Mouse (Mus musculus) splenic B cell, adult 2 months (primary cell): Measurements from ENCODE around the gene Ddx41.

Experiments used
- DNase-seq: peaks from one replicate; pipeline ENCODE4 v3.0.0-alpha.2; 2011; ENCODE audit warnings: low read depth, low spot score
- H3K27me3 ChIP-seq: 2 replicates; pipeline ENCODE4 v1.6.1; 2012; ENCODE audit warnings: mild to moderate bottlenecking, low read length, moderate library complexity, mixed read lengths; ENCODE audit not compliant: control insufficient read depth, poor library complexity, insufficient read depth, severe bottlenecking
- H3K36me3 ChIP-seq: 2 replicates; pipeline ENCODE4 v1.6.1; 2012; ENCODE audit warnings: mild to moderate bottlenecking, low read length, moderate library complexity, mixed read lengths; ENCODE audit not compliant: control insufficient read depth, poor library complexity, insufficient read depth, severe bottlenecking

Gene Ddx41

DNA sequence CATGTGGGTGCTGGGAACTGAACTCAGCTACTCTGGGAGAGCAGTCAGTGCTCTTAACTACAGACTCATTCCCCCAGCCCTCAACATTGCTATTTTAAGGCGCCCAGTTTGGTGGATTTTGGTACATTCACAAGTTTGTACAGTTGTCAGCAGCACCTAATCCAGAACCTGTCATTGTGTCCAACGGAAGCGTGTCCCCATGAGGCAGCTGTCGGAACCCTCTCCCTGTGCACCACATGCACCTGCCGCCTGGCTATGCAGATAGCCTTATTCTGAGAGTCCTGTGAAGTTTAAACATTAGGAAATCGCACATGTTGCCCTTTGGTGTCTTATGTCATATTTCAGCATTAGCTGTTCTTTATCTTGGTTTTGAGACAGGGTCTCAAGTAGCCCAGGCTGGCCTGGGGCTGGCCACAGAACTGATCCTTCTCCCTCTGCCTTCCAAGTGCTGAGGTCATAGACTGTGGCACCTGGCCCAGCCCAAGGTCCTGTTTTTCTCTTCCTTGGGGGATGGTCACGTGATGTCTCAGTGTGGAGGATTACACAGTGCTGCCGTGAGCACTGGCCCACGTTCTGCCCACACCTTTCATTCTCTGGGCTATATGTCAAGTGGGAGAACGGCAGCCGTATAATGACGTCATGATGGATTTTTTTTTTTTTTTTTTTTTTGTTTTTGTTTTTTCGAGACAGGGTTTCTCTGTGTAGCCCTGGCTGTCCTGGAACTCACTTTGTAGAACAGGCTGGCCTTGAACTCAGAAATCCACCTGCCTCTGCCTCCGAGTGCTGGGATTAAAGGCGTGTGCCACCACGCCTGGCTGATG, 10.5 kb downstream of the Ddx41 start:
- Histone ChIP-seq H3K36me3 (peaks cover 29% of the 10 kb centered on the region), H3K27me3 (no peaks in the 10 kb centered on the region)
- DNase-seq, result peak; percentile 76

DNA sequence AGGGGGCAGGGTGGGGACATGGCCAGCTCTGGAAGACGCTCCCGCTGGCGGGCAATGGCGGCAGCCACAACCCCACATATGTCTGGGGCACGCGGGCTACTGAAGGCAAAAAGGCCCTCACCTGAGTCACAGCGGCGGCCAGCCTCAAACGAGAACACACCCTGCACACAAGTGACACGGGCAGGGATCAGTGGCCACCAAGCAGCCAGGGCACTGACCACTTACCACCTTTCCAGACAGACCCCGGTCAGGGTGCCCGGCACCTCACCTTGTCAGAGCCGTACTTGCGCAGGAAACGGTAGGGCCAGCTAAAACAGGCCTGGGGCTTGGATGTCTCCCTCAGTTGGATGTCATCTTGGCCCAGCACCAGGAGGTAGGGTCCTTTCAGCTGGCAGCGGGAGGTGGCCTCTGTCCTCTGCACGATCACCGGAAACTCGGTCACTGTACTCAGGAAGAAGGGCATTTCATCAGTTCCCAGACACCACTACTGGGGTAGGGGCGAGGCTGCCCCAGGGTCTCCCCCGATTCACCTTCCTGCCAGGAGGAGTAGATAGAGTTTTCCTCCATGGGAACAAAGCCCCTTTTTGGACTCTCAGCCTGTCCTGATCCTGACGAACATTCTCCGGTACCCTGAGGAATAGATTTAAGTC, 12.4 kb downstream of the Ddx41 start:
- peaks cover 25% of the 10 kb centered on the region for H3K36me3 ChIP-seq
- no peak for DNase-seq
- no peaks in the 10 kb centered on the region for H3K27me3 ChIP-seq

DNA sequence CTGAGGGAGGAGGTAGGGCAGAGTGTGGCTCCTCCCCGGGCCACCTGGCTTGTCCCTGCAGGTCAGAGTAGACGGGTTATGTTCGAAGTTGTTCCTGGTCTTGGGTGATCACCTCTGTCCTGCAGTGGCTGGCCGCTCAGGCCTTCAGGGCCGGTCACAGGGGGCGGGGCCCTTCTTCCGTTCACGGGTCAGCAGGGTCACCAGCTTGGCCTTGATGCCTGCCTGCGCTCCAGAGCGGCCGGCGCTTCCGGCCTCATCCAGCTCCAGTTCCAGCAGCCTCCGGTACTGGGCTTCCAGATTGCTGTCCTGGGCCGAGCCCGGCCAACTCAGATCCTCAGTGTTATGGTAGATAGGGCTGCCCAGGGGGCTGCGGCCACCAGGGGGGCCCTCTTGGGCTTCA, 13.2 kb downstream of the Ddx41 start:
- peaks cover 25% of the 10 kb centered on the region for H3K36me3 ChIP-seq
- DNase-seq, result no peak
- no peaks in the 10 kb centered on the region for H3K27me3 ChIP-seq

DNA sequence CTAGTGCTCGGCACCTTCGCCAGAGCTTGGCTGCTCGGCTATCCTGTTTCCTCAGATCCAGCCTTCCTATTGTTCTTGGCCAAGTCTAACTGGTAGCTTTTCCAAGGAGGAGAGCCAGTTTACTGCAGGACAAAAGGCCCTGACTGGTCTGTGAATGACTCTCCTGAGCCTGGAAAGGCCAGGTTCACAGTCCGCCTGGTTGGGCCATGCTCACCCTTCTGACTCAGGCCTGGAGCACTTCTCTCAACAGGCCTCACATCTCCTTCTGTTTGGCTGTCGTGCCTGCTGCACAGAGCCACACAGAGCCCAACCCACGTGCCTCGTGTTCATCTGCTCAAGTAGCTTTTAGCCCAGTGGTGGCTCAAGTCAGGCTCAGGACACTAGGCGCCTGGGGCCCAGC, 13.7 kb downstream of the Ddx41 start:
- Histone ChIP-seq H3K27me3 (no peaks in the 10 kb centered on the region), H3K36me3 (peaks cover 25% of the 10 kb centered on the region)
- no peak for DNase-seq

DNA sequence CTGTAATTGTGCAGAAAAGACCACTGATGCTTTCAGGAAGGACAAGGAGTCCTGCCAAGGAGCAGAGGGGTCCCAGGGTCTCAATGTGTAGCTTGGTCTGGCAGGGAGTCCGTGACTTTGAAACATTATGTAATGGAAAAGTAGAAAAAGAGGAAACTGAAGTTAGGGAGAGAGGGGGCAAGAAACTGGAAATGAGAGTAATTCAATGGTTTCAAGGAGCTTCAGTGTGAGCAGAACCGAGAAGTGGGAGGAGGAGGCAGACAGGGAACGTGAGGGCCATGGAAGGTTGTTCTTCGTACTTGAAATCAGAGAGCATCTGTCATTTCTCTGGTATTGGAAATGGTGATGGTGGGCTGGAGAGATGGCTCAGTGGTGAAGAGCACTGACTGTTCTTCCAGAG, 16.9 kb downstream of the Ddx41 start:
- DNase-seq, result no peak
- Histone ChIP-seq H3K36me3 (peaks cover 14% of the 10 kb centered on the region), H3K27me3 (no peaks in the 10 kb centered on the region)

DNA sequence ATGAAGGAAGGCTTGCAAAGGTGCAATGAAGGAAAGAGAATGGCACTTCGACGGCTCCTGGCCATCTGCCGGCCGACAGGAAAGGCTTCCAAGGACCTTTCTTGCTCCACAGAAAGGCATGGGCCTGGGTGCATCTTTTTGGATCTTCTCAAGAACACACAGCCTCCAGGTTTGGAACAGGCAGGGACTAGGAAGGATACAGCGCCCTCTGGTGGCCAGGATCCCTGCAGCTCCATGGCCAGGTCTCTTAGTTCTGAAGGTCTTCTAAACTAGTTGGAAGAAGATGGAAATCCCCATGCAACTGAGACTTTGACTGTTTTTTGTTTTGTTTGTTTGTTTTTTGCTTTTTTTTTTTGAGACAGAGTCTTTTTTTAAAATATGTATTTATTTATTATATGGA, 19.5 kb downstream of the Ddx41 start:
- peak; percentile 91 for DNase-seq
- H3K36me3 ChIP-seq, result no peaks in the 10 kb centered on the region
- H3K27me3 ChIP-seq, result no peaks in the 10 kb centered on the region

DNA sequence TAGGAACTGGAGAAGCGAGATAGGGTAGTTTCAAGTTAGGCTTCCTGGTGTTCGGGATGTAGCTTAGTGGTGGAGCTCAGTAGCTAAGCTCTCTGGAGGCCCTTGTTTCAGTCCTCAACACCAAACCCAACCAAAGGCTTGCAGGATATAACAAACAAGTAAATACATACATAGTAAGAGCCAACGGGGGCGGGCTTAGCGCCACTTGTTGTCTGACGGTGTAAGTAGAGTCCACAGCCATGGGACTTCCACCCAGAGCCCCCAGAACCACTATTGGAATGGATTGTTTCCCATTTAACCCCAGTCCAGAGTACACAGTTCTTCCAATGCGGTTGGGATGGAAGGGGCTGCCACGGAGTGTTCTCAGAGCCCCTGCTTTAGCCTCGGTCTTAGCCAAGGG, 22.6 kb downstream of the Ddx41 start:
- Histone ChIP-seq H3K36me3 (no peaks in the 10 kb centered on the region), H3K27me3 (no peaks in the 10 kb centered on the region)
- DNase-seq, result no peak

DNA sequence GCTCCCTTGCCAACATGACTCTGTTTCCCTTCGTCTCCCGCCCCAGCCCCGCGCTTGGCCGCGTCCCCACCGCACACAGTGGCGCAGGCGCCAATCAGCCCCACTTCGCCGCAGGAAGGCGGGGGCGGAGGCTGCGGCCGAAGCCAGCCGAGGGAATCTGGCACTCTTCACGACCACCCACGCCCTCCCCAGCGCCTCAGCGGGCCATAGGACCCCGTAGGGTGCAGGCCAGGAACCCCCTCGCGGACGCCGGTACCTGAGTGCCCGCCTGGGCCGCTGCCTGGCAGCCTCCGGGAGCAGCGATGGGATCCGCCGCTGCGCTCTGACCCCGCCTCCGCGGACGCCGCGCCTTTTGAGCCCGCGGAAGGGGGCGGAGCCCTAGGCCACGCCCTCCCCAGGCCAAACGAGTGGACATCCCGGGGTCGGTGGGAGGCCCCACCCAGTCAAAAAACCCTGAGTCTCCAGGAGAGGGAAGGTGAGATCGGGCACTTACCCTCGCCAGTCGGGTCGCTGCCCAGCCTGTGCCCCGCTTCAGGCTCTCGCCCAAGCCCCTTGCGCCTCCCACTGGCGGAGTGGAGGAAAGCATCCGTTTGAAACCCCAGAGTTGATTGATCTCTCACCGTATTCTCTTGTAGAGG, 23.2 kb downstream of the Ddx41 start, which contains the start of gene Pdlim7:
TSS of gene Pdlim7 (minus strand) at position 566 of the 638 bp plus-strand sequence.
- Histone ChIP-seq H3K36me3 (no peaks in the 10 kb centered on the region), H3K27me3 (no peaks in the 10 kb centered on the region)
- DNase-seq, result peak; percentile 89

DNA sequence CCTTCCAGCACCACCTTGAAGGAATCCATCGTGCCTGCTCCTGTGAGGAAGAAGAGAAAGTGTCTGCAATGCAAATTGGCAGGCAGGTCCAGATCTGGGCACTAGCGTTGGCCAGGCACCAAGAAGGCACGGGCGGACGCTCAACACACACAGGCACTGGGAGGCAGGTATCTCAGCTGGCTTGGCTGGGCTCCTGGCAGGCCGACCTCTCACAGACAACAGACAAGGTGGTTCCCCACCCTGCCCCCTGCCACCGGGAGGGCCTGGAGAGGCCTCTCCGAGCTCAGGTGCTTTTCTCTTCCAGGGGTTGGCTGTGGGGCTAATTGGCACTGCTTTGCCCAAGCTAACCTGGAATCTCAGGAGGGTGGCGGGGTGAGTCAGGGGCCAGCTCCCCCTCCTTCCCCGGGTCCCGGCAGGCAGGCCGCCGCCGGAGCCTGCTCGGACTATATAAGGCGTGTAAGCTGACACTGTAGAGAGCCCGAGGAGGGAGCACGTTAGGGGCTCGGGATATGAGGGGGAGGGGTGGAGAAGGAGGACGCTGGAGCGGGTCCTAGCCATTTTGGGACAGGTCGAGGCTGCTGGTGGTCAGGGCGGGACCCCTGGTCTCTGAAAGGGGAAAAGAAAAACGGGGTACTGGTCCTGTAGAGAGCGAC, 24.0 kb downstream of the Ddx41 start:
- no peaks in the 10 kb centered on the region for H3K27me3 ChIP-seq
- H3K36me3 ChIP-seq, result no peaks in the 10 kb centered on the region; the same call in 1 of the 2 replicates
- DNase-seq, result no peak

DNA sequence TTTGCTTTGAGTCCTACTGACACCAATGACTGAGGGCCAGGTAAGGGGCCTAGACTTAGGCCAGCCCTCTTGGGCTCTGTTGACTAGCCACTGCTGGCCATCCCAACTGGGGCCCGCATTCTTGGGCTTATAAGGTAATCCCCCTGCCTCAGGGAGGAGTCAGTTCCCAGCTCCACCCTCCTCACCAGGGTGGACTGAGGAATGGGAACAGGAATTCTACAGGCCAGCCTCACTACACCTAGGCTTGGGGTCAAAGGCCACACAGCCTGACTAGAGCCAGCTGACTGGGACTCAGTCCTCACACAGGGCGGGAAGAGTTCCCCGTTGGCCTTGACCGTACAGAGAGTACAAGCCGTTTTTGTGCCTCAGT, 25.0 kb downstream of the Ddx41 start:
- Histone ChIP-seq H3K36me3 (no peaks in the 10 kb centered on the region; the same call in none of the 2 replicates), H3K27me3 (no peaks in the 10 kb centered on the region)
- no peak for DNase-seq

DNA sequence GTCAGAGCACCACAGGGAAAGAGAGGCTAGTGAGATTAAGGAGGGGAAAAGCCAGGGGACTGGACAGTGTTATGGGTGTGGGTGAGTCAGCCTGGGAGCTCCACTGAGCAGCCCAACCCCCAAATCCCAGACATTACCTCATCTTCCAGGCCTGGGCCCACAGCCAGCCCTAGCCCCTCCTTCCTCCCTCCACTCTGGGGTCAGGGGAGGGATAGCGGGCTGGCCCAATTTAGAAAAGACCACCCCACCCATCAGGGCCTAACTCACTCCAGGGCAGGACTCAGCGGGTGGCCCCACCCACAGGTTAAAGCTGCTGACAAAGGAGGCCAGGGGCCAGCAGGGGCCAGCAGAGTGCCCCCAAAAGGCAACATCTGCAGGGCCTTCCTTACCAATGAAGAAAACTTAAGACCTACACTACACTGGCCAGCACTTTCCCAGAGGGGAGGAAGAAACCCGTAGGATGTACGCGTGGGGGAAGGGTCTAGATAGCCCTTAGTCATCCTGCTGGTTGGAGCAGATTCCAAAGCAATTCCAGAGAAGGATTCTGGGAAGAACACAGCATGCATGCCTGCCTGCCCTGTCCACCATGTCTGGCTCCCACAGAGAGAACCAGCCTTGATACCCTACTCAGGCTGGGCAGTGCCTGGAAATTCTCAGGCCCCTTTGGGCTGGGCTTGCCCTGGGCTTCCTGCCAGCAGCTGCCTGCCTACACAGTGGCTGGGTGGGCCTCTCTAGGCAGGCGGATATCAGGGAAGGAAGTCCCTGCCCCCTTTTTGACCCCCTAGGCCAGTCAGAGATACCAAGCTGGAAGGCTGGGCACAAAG, 25.6 kb downstream of the Ddx41 start:
- Histone ChIP-seq H3K27me3 (no peaks in the 10 kb centered on the region), H3K36me3 (peaks cover 4% of the 10 kb centered on the region)
- no peak for DNase-seq

DNA sequence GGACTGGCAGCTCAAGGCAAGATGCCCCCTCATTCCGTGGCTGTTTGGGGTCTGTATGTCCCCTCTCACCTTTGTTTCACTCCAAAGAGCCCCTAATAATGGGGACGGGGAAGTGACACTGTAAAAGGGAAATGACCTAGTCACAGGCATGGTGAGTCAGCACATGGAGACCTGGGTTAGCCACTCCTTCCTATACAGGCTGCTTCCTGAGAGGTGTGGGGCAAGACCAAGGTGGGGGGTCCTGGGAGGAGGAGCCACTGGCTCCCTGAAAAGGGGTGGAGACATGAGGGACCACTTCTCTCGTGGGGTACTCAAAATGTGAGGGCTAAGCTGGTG, 26.2 kb downstream of the Ddx41 start:
- no peak for DNase-seq
- no peaks in the 10 kb centered on the region for H3K27me3 ChIP-seq
- H3K36me3 ChIP-seq, result peaks cover 6% of the 10 kb centered on the region

DNA sequence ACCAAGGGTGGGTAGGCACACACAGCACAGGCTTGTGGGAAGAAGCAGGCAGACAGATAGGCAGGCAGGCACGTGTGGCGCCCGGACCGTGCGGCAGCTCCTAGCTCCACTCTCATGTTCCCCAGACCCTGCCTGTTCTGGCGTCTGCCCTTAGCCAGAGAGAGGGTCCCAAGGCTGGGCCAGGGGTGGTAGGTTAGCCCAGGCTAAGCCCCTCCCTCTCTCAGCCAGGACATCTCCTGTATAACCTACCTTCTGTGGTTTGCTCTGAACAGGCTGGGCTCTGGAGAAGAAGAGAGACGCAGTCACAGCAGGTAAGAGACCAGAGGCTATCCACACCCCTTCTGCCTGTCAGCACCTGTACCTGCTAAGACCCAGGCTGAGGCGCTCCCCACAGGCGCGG, 27.9 kb downstream of the Ddx41 start:
- no peak for DNase-seq
- Histone ChIP-seq H3K27me3 (no peaks in the 10 kb centered on the region), H3K36me3 (peaks cover 11% of the 10 kb centered on the region)

DNA sequence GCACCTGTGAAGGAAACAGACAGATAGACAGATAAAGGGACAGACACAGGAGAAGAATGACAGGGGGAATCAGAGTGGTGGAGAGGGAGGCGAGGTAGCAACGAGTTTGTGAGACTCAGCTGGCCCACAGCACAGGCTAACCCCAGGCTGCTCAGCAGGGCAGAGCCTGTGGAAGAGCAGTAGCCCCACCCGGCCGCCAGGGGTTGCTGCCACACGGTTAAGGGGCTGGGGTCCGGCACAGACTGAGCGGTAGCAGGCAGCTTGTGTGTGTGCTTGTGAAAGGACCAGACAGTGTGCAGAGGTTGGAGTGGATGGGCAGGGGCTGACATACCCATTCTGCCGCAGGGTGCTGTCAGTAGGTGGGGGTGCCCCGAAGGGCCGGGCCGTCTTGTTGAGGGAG, 28.6 kb downstream of the Ddx41 start:
- DNase-seq, result no peak
- H3K27me3 ChIP-seq, result no peaks in the 10 kb centered on the region
- peaks cover 11% of the 10 kb centered on the region for H3K36me3 ChIP-seq
